Mouse (Mus musculus) heart, postnatal 0 days (tissue): Measurements from ENCODE around the gene Arl2. TPM values are rescaled to one million over a fixed set of nuclear protein-coding genes. Genes with fewer than 3 reads are reported as not detected.

Source experiments
- ATAC-seq: fragments of 200-750 bp; cut with Nextera tagmentation; 2 replicates; pipeline ENCODE4 v1.8.0; 2017; ENCODE audit warnings: low read depth, moderate number of reproducible peaks, moderate library complexity; ENCODE audit not compliant: insufficient read depth
- DNase-seq: peaks from one replicate; pipeline ENCODE4 v3.0.0-alpha.2; 2016; ENCODE audit warnings: low spot score
- H3K27ac ChIP-seq: fragments of 300-500 bp; sonication (generic); 2 replicates; pipeline ENCODE4 v1.5.1; 2014; ENCODE audit warnings: low read depth, mild to moderate bottlenecking
- H3K27me3 ChIP-seq: fragments of 300-500 bp; sonication (generic); 2 replicates; pipeline ENCODE4 v1.6.1; 2014; ENCODE audit warnings: low read length, mixed read lengths; ENCODE audit not compliant: control insufficient read depth, insufficient read depth
- H3K36me3 ChIP-seq: fragments of 300-500 bp; sonication (generic); replicated peaks from 2 replicates; pipeline ENCODE4 v1.6.1; 2014; ENCODE audit warnings: low read length, mixed read lengths; ENCODE audit not compliant: control insufficient read depth, insufficient read depth
- H3K4me1 ChIP-seq: fragments of 300-500 bp; sonication (generic); 2 replicates; pipeline ENCODE4 v1.6.1; 2014; ENCODE audit warnings: antibody characterized with exemption; ENCODE audit not compliant: control insufficient read depth, insufficient read depth
- H3K4me2 ChIP-seq: fragments of 300-500 bp; sonication (generic); 2 replicates; pipeline ENCODE4 v1.6.1; 2014; ENCODE audit warnings: low read depth, mild to moderate bottlenecking, low read length, moderate library complexity
- H3K4me3 ChIP-seq: fragments of 300-500 bp; sonication (generic); 2 replicates; pipeline ENCODE4 v1.5.1; 2014; ENCODE audit warnings: low read depth, low read length
- H3K9ac ChIP-seq: fragments of 300-500 bp; sonication (generic); replicated peaks from 2 replicates; pipeline ENCODE4 v1.6.1; 2014; ENCODE audit warnings: low read depth, low read length, mixed read lengths
- H3K9me3 ChIP-seq: fragments of 300-500 bp; sonication (generic); replicated peaks from 2 replicates; pipeline ENCODE4 v1.6.1; 2016; ENCODE audit warnings: low read length; ENCODE audit not compliant: control insufficient read depth
- CTCF ChIP-seq: IDR thresholded peaks from 2 replicates; pipeline ENCODE4 v1.5.1; 2016; ENCODE audit warnings: antibody characterized with exemption, control low read depth, low read depth
- EP300 ChIP-seq: IDR thresholded peaks from 2 replicates; pipeline ENCODE4 v1.6.1; 2016; ENCODE audit warnings: antibody characterized with exemption, low read depth
- WGBS: fragments of 180-500 bp; shearing (Covaris S2); extraction: QIAGEN DNeasy Blood & Tissue Kit; methylation state at CpG from one replicate; pipeline ENCODE4 v1.1.7; 2014; 5-methylcytosine and 5-hydroxymethylcytosine counted together
- polyA plus RNA-seq: library from polyadenylated mRNA; unstranded; fragments of >200 nt; fragmentation: Nextera tagmentation; extraction: Ambion mirVana; gene quantifications from 2 replicates; pipeline ENCODE4 v1.2.1, GENCODE M21; 2015
- total RNA-seq: library from RNA; depleted of rRNA; stranded (reverse); fragments of >200 nt; gene quantifications from 2 replicates; pipeline ENCODE4 v1.2.3, GENCODE M21; 2014; ENCODE audit warnings: low replicate concordance; rRNA removed

Gene Arl2
- total RNA-seq (59.2 and 75.1 TPM in 2 replicates), polyA plus RNA-seq (96.6 and 105 TPM in 2 replicates)

DNA sequence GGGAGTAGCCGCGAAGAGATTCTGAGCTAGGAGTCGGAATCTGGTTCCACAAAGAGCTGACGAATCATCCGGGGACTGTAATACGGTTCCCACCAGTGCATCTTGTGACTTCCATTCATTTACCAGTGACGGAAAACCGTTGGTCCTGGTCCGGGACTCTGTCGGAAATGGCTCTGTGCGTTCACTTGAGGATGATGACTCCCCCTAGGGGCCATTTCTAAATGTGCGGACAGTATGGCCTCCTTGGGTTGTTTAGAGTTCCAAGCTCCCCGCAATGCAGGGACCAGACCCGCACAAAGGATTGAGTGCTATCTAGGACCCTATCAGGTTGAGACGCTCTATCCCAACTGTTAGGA is at the start of gene Arl2:
Gene Arl2, minus strand, starts transcription at position 155 of the 356 bp plus-strand sequence.
- TF ChIP-seq EP300, result no peak
- TF ChIP-seq CTCF, result peak; percentile 55
- DNase-seq (peak; percentile 84), ATAC-seq (peak; percentile 69)
- H3K4me2 ChIP-seq, result peak within 1 kb of the TSS; percentile 84
- no peaks in the 10 kb centered on the region for H3K27me3 ChIP-seq
- H3K36me3 ChIP-seq, result peaks cover 9% of the 10 kb centered on the region; the same call in 1 of the 2 replicates
- peak within 1 kb of the TSS; percentile 61 for H3K4me3 ChIP-seq
- WGBS, result under 1% methylated on average over 15 of the region's 15 CpGs
- no peaks in the 10 kb centered on the region for H3K9me3 ChIP-seq
- H3K9ac ChIP-seq, result peak within 1 kb of the TSS; percentile 67
- peaks cover 2% of the 10 kb centered on the region; the same call in 1 of the 2 replicates for H3K4me1 ChIP-seq
- peak within 1 kb of the TSS; percentile 85 for H3K27ac ChIP-seq

DNA sequence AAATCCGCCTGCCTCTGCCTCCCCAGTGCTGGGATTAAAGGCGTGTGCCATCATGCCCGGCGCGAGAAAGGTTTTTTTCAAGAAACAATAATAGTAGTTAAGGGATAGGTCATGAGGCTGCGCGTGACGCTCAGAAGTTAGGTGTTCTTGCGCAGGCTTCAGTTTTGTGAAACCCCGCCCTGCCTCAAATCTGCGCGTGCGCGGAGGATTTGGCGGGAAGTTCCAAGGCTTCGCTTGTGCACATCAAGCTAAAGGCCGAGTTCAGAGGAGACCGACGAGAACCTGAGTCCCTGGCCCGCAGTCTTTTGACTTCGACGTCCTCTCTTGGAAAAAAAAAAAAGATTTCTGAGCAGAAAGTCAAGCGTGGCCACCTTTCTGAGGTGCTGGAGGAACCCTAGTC is 42.8 kb upstream of the Arl2 start, which contains the start of gene Majin:
Gene Majin, plus strand, starts transcription at position 258 of the 400 bp plus-strand sequence.
- no peak for DNase-seq
- no peak within 1 kb of the TSS for H3K4me3 ChIP-seq
- TF ChIP-seq EP300 (no peak), CTCF (no peak)
- no peak within 1 kb of the TSS for H3K9ac ChIP-seq
- H3K27ac ChIP-seq, result no peak within 1 kb of the TSS
- no peaks in the 10 kb centered on the region for H3K9me3 ChIP-seq
- no peaks in the 10 kb centered on the region for H3K27me3 ChIP-seq
- H3K4me1 ChIP-seq, result no peaks in the 10 kb centered on the region
- 74% methylated on average over 23 of the region's 23 CpGs for WGBS
- no peak within 1 kb of the TSS for H3K4me2 ChIP-seq
- no peak for ATAC-seq
- H3K36me3 ChIP-seq, result no peaks in the 10 kb centered on the region

DNA sequence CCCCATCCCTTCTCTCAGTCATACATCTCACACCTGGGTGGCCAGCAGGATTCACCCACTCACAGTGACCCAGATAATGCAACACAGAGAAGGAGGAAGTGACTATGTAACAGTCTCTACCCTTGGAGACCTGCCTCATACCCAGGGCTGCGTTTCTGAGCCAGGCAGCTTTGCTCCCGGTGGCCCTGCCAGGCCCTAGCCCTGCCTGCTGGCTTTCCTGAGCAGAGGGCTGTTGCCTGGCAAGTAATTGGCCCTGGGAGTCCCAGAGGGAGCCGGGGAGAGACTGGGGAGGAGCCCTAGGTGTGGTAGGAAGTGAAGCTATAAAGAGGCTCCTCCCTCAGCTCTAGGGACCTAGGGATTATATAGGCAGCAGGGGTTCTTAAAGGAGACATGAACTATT is 41.2 kb upstream of the Arl2 start:
- ATAC-seq, result no peak
- Histone ChIP-seq H3K36me3 (no peaks in the 10 kb centered on the region), H3K27me3 (no peaks in the 10 kb centered on the region), H3K27ac (no peak overlapping the region), H3K9ac (no peak overlapping the region), H3K4me3 (no peak overlapping the region), H3K9me3 (no peaks in the 10 kb centered on the region), H3K4me1 (no peaks in the 10 kb centered on the region), H3K4me2 (no peak overlapping the region)
- 12% methylated on average over 3 of the region's 3 CpGs for WGBS
- no peak for DNase-seq
- no peak for TF ChIP-seq EP300

DNA sequence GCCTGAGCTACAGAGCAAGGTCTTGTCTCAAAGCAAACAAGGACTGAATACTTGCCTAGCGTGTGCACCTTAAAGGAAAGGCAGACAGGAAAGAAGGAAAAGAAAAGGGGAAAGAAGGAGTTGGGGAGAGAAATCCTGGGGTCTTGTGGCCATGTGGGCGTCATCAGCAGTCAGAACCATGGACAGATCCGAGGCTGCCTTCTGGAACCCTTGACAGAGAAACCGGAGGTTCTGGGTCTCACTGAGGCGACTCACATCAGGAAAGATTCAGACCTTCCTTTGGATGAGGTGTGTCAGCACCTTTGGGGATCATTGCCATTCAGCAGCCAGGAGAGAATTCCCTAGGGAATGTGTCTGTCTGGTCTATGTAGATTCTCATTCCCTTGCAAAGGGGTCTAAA is 40.3 kb upstream of the Arl2 start:
- H3K4me3 ChIP-seq, result no peak overlapping the region
- TF ChIP-seq CTCF (no peak), EP300 (no peak)
- H3K9ac ChIP-seq, result no peak overlapping the region
- H3K27ac ChIP-seq, result no peak overlapping the region
- WGBS, result 10% methylated on average over 5 of the region's 5 CpGs
- H3K4me1 ChIP-seq, result no peaks in the 10 kb centered on the region
- H3K9me3 ChIP-seq, result no peaks in the 10 kb centered on the region
- H3K36me3 ChIP-seq, result no peaks in the 10 kb centered on the region
- ATAC-seq (no peak), DNase-seq (no peak)
- no peaks in the 10 kb centered on the region for H3K27me3 ChIP-seq
- no peak overlapping the region for H3K4me2 ChIP-seq

GRCm38 (mm10) chr19:6178775-6179174 is 37.4 kb upstream of the Arl2 start:
- H3K27me3 ChIP-seq, result no peaks in the 10 kb centered on the region
- no peak overlapping the region for H3K4me3 ChIP-seq
- H3K9me3 ChIP-seq, result no peaks in the 10 kb centered on the region
- no peak overlapping the region for H3K27ac ChIP-seq
- TF ChIP-seq CTCF, result no peak
- TF ChIP-seq EP300, result no peak
- no peak overlapping the region for H3K4me2 ChIP-seq
- DNase-seq (no peak), ATAC-seq (no peak)
- no peak overlapping the region for H3K9ac ChIP-seq
- H3K4me1 ChIP-seq, result no peaks in the 10 kb centered on the region
- no peaks in the 10 kb centered on the region for H3K36me3 ChIP-seq
- 74% methylated on average over 5 of the region's 6 CpGs for WGBS

DNA sequence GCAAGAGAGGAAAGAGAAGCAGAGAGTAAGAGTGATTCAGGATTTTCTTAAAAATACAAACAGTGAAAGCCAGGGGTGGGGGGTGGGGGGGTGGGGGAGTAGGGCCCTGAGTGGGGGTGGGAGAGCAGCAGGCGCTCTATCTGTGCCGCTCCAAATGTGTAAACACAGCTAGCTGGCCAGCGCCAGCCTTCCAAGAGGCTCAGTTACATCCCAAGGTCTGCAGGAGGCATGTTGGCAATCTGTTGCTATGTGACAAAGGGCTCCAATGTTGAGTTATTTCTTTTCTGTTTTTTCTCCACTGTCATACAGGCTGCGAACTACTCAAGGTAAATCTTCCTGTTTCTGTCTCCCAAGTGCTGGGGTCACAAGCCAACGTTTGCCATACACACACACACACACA is 33.4 kb upstream of the Arl2 start:
- no peaks in the 10 kb centered on the region for H3K27me3 ChIP-seq
- H3K9ac ChIP-seq, result no peak overlapping the region
- H3K4me3 ChIP-seq, result no peak overlapping the region
- no peaks in the 10 kb centered on the region for H3K36me3 ChIP-seq
- H3K4me2 ChIP-seq, result no peak overlapping the region
- H3K27ac ChIP-seq, result no peak overlapping the region
- 31% methylated on average over 4 of the region's 5 CpGs for WGBS
- ATAC-seq (no peak), DNase-seq (no peak)
- H3K9me3 ChIP-seq, result no peaks in the 10 kb centered on the region
- no peaks in the 10 kb centered on the region for H3K4me1 ChIP-seq
- TF ChIP-seq EP300 (no peak), CTCF (no peak)
